Mouse (Mus musculus) cerebellum, postnatal 36 days (tissue): ENCODE measurements at regions not wholly inside any gene's neighbourhood (a gene's known extent, or its start where the extent isn't known, plus 50 kb on each side); places are given as distances from the start of the nearest gene placed in this dataset.
A peak's percentile ranks its signal among the peaks of the same experiment; 100 is the strongest.

Experiments used
- DNase-seq, 2 experiments: peaks; one replicate each; pipeline ENCODE4 v3.0.0; 2021 to 2022; ENCODE audit warnings: mixed read lengths in 2 of 2

DNA sequence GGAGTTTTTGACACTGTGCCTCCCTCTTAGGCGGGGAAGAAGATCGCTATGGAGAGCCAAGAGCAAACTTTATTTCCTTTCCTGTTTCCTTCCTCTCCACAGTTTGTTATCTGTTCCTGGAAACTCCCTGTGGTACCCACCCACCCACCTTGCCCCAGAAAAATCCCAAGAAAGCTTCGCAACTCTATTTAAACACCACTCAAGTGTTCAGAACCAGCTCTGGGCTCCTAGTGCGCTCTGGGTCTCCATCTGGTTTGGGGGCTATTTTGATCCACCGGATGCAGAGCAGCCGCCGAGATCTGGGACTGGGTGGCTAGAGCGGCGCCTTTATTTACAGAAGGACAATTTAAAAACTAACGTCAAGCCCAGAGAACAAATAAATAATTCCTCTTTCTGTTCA is 158.6 kb downstream of the Trim29 start:
- DNase-seq, result no peak

DNA sequence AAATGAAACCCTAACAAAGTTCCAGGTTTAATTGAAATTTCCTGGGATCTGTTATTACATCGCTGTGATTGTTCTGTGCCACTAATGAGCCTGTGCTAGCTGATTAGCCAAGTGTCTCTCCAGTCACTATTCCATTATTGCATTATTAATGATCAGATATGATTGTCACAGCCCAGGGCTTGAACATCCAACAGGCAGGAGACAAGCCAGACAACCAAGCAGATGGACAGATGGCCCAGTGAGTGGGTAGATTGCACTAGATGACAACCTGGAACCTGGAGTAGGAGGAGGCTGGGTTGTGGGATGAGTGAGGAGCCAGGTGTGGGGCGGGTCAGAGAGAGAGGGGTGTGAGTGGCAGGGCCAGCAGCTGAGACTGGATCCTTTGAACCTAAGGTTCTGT is 161.6 kb downstream of the Trim29 start:
- no peak for DNase-seq

DNA sequence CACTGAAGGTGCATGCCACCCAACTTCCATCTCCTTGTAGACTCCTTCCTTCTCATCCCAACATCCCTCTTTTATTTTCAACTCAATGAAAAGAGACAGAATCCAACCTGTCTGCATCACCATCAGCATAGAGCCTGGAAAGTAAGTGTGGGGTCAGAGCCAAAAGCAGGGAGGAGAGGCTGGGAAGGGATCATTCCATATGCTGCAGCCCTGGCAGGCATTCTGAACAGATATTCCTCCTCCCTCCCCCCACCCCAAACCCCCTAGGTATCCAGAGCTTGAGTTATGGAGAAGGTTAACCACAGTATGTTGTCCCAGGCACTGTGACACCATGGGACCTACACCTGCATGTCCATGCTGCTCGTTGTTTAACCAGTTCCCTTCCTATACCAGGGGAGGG is 162.5 kb downstream of the Trim29 start:
- no peak for DNase-seq

DNA sequence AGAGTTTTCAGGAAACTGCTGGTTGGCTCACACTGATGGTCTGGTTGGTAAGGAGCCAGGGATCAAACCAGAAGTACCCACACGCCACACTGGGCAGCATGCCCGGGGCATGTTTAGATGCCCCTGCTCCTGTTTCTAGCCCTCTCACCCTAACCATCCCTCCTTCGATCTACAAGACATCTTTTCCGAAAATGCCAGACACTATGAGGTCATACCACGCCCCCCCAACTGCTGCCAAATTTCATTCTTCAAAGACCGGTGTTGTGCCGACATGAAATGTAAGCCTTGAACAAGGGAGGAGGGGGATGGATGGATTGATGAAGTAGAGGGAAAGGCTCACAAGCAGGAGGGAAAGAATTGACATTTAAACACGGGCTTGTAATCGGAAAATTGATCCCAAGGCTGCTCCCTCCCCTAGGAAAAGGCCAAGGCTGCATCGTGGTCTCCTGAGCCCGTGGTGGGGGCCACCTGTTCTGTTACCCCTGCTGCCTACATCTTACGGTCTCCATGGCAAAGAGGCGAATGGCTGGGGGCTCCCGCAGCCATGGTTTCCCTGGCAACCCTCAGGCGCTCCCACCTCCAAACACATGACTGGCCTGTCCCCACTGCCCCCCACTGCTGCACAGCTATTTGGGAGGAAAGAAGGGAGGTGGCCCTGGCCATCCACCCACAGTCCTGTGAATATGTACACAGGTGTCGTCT is 163.1 kb downstream of the Trim29 start:
- DNase-seq, result no peak

DNA sequence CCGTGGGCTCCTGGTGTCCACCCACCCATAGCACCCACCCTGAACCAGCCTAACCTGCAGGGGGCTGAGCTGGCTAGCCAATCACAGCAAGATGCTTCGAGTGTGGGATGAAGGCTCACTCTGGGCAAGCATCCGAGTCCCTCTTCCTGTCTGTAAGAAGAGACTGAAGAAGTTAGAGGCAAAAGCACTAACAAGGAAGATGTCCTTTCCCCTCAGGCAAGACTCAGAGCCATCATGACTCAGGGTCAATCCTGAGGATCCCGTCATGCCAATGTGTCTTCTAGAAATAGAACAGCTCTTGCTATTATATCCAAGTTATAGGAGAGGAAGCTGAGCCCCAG is 163.6 kb downstream of the Trim29 start:
- no peak for DNase-seq

DNA sequence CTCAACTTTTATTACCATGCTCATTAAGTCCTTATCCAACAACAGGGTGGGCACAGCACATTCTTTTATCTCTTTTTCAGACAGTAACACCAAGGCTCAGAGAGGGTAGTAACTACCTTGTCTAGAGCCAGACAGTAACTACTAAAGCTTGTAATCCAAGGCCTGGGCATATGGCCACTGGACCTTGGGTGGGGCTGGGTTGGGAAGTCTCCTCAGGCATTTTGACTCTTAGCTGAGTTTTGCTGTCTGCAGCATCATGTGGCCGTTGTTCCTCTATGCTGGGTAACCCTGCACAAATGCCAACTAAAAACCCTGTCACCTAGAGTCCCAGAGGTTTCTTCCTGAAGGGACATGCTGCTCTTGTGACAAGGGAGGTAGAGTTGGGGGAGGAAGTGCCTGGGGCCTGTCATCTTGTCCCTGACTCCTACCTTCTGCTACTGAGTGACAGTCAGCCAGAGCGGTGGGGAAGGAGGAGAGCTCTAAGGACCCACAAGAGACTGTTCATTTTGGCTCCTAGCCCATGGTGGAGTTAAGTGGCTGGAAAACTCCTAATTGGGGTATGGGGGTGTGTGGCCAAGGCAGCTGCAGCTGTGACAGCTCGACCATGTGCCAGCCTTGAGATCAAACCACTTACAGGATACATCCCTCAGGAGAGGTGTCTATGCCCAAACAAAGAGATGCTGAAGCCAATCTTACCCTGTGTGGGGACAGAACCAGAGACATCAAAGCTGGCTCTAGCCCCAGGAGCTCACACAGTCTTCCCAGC is 170.4 kb downstream of the Trim29 start:
- no peak for DNase-seq

DNA sequence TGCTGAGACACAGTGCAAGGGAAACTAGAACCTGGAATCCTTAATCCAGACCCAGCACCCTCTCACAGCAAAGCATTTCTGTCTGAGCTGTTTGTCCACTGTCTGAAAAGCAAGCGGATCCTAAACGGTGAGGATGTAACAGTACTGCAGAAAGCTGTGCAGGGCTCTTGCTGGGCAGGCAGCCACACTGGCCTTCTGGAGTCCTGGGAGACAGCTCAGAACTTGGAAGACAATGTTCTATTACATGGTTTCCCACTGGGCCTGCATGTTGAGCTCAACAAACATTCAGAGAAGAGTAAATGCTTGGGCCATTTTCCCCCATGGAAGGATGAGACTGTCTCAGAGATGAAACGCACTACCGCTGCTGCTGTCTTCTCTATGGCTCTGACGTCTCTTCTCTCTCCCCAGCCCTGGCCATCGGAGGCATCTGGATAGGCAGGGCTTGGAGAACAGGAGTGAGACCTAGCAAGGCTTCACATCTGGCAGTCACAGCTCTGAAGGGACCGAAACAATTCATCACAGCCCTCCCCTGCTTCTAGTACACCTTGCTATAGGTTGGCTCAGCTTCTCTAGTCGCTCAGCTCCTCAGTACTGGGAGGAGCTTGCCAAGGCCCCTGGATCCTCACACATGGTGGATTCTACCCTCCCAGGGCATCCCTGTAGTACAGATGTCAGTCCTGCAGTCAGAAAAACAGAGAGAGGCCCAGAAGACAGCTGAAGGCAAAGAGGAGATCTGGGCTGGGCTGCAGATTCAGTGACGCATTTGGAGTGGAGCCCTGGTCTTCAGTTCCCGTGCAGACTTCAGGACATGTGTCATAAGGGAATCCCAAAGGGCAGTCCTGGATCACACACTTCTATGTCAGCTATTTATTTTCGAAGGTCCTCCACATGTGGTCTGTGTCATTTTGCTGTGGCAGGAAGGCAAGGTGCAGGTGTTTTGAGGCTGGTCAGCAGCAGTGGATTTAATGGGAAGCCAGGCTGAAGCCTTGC is 171.7 kb downstream of the Trim29 start:
- peak; percentile 22 to 24 for DNase-seq

DNA sequence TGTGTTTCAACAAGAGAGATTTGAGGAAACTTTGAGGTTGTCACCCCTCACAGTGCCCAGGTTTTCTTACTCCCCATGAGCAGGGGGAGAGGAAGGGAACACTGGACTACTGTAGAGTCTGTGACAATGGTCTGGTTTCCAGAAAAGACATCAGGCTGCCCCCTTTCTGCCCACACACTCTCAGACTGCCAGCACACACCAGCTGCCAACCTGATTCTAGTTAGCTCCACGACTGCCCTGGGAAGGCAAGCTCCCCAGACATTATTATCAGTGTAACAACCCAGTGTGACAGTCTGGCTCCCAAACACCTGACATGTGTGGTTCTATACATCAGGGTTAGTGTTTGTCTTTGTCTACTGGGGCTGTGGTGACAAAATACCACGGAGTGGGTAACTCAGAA is 172.5 kb downstream of the Trim29 start:
- no peak for DNase-seq

DNA sequence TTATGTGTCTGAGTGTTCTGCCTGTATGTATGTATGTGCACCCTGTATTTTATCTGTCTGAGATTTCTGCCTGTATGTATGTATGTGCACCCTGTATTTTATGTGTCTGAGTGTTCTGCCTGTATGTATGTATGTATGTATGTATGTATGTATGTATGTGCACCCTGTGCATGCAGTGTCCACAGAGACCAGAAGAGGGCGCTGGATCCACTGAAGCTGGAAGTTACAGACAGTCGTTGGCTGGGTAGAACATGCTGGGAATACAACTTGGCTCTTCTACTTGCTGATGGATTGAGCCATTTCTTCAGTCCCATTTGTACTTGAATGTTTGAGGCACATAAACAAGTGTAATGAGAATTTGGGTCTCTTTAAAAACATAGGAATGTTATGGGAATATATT is 173.3 kb downstream of the Trim29 start:
- no peak for DNase-seq

DNA sequence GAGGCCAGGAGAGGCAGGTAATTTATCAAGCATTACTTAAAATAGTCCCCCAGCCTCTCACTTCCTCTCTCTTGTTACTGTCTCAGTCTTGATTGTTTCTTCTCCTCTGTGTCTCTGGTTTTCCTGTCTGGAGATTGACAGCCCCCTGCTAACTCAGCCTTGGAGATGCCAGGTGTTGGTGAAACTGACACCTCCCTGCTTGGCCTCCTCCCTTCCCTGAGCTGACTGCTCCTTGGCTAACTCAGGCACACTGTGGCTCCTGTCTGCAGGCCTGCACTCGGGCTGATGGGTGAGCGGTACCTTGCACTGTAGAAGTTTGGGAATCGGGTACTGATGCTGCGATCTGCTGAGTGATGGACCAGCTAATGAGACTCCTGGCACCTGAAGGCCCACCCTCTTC is 176.1 kb downstream of the Trim29 start:
- no peak for DNase-seq

DNA sequence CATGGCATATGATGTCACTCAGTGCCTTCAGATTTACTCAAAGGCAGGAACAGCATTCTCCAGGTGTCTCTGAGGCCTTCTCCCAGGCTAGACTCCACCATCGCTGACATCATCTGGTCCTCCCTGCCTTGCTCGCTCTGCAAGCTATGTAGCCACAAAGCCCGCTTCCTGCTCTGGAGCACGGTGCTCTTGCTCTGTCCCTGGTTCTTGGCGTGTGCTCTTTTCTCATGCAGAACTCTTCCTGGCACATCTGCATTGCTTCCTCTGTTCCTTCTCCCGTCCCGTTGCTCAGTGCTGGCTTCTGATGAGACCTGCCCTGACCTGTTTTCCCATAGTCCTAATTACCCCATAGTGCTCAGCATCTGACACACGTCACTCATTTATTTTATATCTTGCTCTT is 178.6 kb downstream of the Trim29 start:
- DNase-seq, result no peak

DNA sequence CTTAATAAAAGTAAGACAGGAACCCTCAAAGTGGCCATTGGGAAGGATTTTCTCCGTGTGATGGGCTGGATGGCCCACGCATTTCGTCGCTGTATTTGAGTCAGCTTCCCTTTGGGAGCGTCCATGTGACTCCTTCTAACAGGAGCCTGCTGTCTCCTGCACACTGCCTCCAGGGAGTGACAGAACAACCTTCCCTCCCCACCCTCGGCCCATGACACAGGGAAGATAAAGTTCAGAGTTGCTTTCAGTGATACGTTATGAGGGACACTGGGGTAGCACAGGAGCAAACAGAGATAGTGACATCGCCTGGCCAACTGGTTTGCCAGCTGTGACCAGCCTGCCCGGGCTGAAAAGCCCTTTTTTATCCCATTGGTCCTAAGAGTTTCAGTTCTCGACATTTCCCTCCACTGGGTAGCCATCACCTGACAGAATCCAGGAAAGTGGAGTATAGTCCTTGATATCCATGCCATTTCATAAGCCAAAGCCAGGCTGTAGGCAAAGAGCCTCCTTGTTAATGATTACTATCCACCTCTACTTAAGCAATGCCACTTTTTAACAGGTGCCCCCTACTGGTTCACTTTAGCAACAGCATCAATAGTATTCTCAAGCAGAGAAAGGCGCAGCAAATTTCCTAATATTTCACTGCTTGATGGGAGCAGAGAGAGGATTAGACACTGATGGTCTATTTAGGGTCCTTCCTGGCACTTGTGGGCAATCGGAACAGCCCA is 180.5 kb downstream of the Trim29 start:
- DNase-seq, result no peak

DNA sequence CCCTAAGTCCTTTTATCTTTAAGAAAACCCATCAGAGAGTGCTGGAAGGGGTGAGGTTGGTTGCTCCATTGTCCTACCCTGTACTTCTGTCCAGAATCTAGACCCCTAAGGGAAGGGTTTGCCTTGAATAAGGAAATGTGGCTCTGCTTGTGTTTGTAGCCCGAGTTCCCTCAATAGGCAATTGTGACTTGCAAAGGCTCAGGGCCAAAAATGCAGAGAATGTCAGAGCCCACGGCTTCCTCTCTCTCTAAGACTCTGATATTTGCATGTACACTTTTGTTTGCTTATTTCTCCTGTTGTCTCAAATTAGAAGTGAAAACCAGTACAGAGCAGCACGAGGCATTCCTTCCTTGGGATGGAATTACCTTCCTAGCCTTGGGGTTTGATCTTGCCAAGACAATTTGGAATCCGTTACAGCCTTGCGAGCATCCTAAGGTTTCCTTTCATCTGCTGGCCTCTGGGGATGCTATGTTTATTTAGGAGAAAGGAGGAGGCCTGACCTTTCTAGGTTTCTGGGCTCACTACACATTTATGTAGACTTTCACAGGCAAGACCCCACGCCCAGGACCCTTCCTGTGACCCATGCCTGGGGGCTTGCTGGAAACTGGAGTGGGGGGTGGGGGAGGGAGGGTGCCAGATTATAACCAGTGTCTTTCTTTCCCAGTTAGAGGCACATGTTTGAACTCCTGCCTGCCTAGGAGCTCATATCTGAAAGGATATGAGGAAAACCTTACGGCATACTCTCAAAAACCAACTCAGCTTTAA is 181.8 kb downstream of the Trim29 start:
- no peak for DNase-seq

DNA sequence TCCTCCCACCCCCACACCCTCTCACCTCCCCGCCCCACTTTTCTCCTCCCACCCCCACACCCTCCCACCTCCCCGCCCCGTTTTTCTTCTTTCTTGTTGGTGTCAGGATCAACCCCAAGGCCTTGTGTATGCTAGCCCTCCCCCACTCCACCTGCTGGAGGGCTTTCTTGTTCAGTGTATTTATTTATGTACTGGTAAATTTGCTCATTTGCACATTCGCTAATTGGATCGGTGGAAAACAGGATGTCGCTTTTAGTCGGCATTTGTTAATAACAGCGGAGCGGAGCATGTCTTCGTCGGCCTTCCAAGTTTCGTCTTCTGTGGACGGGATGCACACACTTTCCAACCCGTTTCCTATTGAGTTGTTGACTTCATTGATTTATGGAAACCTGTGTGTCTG is 187.9 kb downstream of the Trim29 start:
- DNase-seq, result no peak

DNA sequence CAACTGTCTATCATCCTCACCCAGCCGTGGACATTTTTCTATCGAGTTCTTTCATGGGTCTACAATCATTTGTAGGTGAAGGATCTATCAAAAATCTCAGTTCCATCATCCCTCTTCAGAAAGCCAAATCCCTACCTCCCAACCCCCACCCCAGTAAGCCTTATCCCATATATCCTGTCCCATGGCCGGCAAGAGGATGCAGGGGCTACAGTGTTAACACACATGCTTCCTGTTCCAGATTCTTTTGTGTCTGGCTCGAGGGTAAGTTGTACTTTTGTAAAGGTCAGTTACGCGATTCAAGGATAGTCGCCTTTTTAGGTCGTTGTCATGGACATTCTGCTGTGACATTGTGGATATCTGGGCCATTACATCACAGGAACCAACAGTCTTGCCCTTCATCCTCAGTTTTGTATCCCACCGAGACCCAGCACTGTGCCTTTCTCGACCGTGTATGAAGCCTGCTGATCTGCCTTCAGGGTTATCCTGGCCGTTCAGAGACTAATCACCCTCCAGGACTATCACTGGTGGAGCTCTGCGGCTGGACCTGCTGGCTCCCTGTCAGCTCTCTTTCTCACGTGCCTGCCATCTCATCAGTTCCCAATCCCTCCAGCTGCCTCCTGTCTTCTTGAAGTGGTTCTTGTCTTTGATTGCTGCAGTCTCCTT is 193.8 kb downstream of the Trim29 start:
- DNase-seq, result no peak

DNA sequence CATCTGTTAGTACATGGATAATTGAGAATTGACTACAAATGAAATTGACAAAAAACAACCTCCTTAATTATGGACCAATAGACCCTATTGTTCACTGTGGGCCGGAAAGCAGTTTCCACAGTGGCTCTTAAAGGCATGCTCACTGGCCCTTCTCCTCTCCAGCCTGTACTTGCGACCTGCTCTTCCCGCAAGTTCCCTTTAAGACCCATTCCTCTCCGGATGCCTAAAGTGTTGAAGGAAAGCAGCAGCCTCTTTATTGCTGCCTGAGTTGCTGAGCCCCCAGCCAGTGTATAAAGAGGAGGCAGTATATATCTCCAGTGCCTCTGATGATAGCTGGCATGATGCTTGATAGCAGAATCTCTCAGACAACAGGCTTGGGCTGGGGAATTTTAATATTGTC is 195.2 kb downstream of the Trim29 start:
- DNase-seq, result no peak

DNA sequence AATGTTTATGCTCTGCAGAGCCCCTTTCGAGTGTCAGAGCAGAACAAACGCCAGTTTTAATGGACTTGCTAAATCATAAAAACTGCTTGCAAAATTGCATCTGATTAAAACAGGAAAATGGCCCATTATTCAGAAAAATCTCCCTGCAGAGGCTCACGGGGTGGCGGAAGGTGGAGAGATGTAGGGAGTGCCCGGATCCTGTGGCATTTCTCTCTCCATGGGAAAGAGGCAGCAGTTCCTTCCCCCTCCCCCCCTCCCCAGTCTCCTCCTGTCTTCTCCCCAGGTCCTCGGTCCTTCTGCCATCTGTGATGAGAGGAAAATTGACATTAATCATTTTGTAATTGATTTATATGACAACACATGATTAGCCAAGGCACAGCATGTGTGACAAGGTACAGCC is 195.6 kb downstream of the Trim29 start:
- no peak for DNase-seq

DNA sequence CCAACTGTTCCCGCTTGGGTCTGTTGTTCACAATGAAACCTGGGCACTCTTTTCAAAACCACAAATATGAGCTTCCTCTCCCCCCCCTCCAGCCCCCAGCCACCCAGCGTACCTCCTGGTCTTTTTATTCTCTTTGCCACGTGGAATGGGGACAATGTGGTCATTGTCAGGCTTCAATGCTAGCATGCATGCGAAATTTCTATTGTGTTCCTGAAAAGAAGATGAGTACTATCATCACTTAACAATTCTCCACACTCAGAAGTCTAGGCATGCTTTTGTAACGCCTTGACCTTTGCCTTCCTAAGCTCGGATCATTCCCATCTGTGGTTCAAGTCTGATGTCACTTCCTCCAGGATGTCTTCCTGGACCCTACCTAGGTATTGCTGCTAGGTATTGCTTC is 202.2 kb downstream of the Trim29 start:
- no peak for DNase-seq

DNA sequence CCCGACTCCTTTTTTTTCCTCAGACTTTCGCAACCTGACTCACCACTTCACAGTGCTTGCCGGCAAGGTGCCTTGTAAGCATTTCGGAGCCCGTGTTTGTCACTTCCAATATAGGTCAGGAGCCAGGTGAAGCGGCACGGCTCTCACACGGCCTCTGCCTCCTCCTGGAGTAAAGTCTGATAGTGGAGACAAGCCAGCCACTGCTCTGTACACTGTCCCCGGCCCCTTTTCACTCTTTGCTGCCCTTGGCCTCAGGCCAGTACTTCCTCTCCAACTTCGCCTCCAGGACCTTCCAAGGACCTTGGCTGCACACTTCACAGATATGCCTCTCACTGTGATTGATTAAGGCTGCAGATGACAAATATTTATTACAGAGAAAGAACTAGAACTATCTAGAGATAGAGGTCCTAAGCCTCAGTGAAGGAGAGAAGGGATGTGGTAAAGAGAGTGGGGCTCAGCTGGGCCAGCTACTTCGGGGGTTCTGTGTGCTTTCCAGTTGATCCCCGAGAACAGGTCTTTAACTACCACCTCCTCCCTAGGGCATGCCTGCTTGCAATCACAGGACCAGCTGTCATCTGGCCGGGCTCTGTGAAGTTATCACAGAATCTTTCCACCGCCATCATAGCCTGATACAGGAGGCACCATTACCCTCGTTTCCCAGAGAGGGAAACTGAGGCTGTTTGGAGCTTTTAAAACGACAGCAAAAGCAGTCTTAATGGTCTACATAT is 204.2 kb downstream of the Trim29 start:
- peak in 1 of 2 experiments; percentile 5 for DNase-seq

DNA sequence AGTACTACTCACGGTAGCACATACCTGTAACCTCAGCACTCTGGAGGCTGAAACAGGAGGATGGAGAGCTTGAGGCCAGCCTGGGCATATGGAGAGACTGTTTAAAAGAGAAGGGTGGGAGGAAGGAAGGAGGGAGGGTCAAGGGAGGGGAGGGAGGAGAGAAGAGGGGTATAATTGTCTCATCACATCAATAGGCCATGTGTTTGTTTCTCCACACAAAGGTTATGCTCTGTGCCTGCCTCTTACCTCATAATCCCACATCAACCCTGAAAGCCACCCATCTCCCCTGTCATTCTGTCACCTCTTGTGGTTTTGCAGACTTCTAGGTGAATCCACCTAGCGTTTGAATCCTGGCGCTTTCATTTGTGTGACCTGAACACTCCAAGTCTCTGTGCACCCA is 210.3 kb downstream of the Trim29 start:
- no peak for DNase-seq
